Mouse (Mus musculus) lung, adult 10 weeks (tissue): Measurements from ENCODE around the gene Npy. TPM values are rescaled to one million over a fixed set of nuclear protein-coding genes. Genes with fewer than 3 reads are reported as not detected.

Experiments
- polyA plus RNA-seq: library from polyadenylated mRNA; stranded (reverse); fragments of 350-450 nt; fragmentation: Illumina TruSeq; extraction: RNeasy Lipid Tissue Mini Kit (QIAGEN cat#74804); gene quantifications from one replicate; pipeline ENCODE4 v1.2.3, GENCODE M21; 2014; ENCODE audit warnings: low read depth, low replicate concordance; ENCODE audit not compliant: insufficient read depth

Gene Npy
- not detected for polyA plus RNA-seq

DNA sequence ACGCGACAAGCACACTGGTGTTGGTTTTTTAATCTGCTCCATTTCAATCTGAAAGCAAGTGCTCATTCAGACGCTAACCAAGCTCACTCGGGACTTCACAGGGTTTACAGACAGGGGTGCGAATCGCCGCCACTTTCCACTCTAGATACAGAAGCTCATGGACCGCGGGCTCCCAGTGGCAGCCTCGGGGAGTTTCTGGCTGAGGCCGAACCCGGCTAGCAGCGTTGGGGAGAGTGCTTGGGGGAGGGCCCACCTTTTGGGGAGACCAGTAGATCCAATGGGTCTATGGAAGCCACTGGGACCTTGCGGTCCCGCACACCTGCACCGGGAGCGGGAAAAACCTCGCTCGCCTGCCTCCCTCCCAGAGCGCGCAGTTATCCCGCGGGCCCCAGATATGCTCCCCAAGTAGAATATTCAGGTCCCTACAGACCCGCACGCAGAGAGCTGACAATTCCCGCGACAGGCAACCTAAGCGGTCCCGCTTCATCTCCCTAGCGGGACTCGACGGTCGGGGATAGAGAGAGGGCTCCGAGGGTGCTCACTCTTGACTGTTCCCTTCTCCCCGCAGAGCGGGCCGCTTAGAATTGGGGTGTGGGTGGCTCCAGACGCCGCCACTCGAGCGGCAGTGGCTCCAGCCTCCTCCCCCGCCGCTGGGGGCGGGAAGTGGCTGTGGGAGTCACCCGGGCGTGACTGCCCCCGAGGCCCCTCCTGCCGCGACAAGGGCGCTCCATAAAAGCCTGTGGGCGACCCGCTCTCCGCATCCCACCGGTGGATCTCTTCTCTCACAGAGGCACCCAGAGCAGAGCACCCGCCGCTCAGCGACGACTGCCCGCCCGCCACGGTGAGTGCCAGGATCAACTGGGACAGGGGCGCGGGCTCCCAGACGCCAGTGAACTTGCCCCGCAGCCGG is at the start of gene Npy:
TSS of gene Npy (plus strand) at position 750 of the 910 bp plus-strand sequence.

